ENCODE assay signal across 16 mouse cellular contexts in the genomic region with DNA sequence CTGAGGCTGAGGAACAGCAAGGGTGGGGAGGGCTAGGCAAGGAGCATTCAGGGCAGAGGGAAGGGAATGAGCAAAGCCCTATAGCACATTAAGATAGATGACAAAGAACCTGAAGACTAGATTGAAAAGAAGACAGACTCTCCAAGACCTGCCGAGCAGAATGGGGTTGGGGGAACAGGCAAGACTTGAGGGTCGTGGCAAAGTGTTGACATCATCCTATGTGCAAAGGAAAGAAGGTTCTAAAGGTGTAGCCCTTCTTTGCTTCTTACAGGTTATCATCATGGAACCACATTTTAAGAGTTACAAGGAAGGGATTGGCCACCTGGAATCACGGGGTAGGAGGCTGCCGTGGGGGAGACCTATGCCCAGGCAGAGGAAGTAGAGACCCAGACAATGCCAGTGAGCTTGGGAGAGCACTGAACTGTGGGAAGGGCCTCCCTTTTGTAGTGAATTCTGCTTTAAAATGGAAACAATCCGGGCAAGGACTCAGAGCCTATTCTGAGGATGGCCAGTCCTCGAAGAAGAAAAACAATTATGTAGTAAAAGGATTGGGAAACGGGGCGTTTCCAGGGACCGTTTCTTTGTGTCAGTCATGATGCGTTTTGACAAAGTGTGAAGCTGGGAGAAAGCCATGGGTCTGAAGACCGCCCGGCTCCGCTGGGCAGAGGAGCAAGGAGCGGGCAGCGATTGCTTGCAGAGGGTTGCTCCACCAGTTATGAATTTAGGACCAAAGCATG.
"Had no signal": no experiment of that assay in that cellular context is flagged by ENCODE, and none has a peak within 500 bp of the region (broad histone marks: within the 10 kb centered on the region; RNA-seq: fewer than 3 reads in every experiment).

No protein-coding gene starts in this region.

- H3K4me2 ChIP-seq: limb, embryonic 12.5 days; liver, embryonic 13.5 days; lung, embryonic 15.5 days; neural tube, embryonic 15.5 days had no signal

- H3K27ac ChIP-seq: limb, embryonic 12.5 days; liver, embryonic 13.5 days; lung, embryonic 15.5 days; macrophage; neural tube, embryonic 15.5 days; stomach, postnatal 0 days had no signal

- H3K27me3 ChIP-seq: limb, embryonic 12.5 days; liver, embryonic 13.5 days; lung, embryonic 15.5 days; neural tube, embryonic 15.5 days had no signal

- H3K4me3 ChIP-seq: limb, embryonic 12.5 days; liver, embryonic 13.5 days; lung, embryonic 15.5 days; myocyte; neural tube, embryonic 15.5 days had no signal

- H3K4me1 ChIP-seq: liver, embryonic 13.5 days; lung, embryonic 15.5 days; neural tube, embryonic 15.5 days had no signal

- DNase-seq: kidney, adult 8-10 months; kidney, postnatal 25 days; layer of hippocampus, adult 9-11 months; liver; liver, embryonic 13.5 days; liver, postnatal 0 days; lung, postnatal 14 days; right cerebral cortex, adult 18-20 months; thymus, postnatal 4 days had no signal

- H3K9ac ChIP-seq: limb, embryonic 12.5 days; liver, embryonic 13.5 days; liver, postnatal 0 days; lung, embryonic 15.5 days; neural tube, embryonic 15.5 days had no signal

- H3K36me3 ChIP-seq: limb, embryonic 12.5 days; liver, embryonic 13.5 days; lung, embryonic 15.5 days; neural tube, embryonic 15.5 days had no signal

- H3K9me3 ChIP-seq: limb, embryonic 12.5 days; liver, embryonic 13.5 days; lung, embryonic 15.5 days; neural tube, embryonic 15.5 days had no signal

- ATAC-seq: intestine, postnatal 0 days; liver, postnatal 0 days had no signal
